Mouse (Mus musculus): ENCODE data around the gene Ppip5k2. TPM values are rescaled to one million over a fixed set of nuclear protein-coding genes. Genes with fewer than 3 reads are reported as not detected.

The Ppip5k2 gene
- polyA plus RNA-seq, 1 experiment from 2014 or later, result 57.4 TPM

GRCm38 (mm10) chr1:97693825-97694224 lies 76.4 kb downstream of the Ppip5k2 start:
- Histone ChIP-seq H3K4me1 (replicated peaks; ENCODE audit: control insufficient read depth, insufficient read depth, low read length) (no peaks in the 10 kb centered on the region), H3K9me3 (ENCODE audit: control insufficient read depth, low read length) (no peaks in the 10 kb centered on the region), H3K4me2 (ENCODE audit: low read length) (no peak overlapping the region), H3K27me3 (replicated peaks; ENCODE audit: control insufficient read depth, insufficient read depth, low read length) (no peaks in the 10 kb centered on the region), H3K4me3 (replicated peaks; ENCODE audit: low read length) (no peak overlapping the region), H3K9ac (replicated peaks; ENCODE audit: low read depth, low read length) (no peak overlapping the region), H3K27ac (ENCODE audit: low read length) (no peak overlapping the region), H3K36me3 (ENCODE audit: control insufficient read depth, insufficient read depth) (no peaks in the 10 kb centered on the region)
- no peak for ATAC-seq

GRCm38 (mm10) chr1:97688756-97689155 lies 81.5 kb downstream of the Ppip5k2 start:
- H3K9ac ChIP-seq (replicated peaks; ENCODE audit: low read depth, low read length), result no peak overlapping the region
- ATAC-seq, result peak; percentile 81
- H3K4me2 ChIP-seq (ENCODE audit: low read length), result no peak overlapping the region
- no peaks in the 10 kb centered on the region for H3K9me3 ChIP-seq (ENCODE audit: control insufficient read depth, low read length)
- no peaks in the 10 kb centered on the region for H3K36me3 ChIP-seq (ENCODE audit: control insufficient read depth, insufficient read depth)
- 9% methylated on average over 3 of the region's 3 CpGs for WGBS
- no peaks in the 10 kb centered on the region for H3K27me3 ChIP-seq (replicated peaks; ENCODE audit: control insufficient read depth, insufficient read depth, low read length)
- no peaks in the 10 kb centered on the region for H3K4me1 ChIP-seq (replicated peaks; ENCODE audit: control insufficient read depth, insufficient read depth, low read length)
- no peak overlapping the region for H3K4me3 ChIP-seq (replicated peaks; ENCODE audit: low read length)
- no peak overlapping the region for H3K27ac ChIP-seq (ENCODE audit: low read length)

- Histone ChIP-seq H3K9me3 (ENCODE audit: control insufficient read depth, low read length) (no peaks in the 10 kb centered on the region), H3K9ac (replicated peaks; ENCODE audit: low read depth, low read length) (no peak overlapping the region), H3K27me3 (replicated peaks; ENCODE audit: control insufficient read depth, insufficient read depth, low read length) (no peaks in the 10 kb centered on the region), H3K4me1 (replicated peaks; ENCODE audit: control insufficient read depth, insufficient read depth, low read length) (no peaks in the 10 kb centered on the region), H3K36me3 (ENCODE audit: control insufficient read depth, insufficient read depth) (no peaks in the 10 kb centered on the region), H3K27ac (ENCODE audit: low read length) (no peak overlapping the region), H3K4me3 (replicated peaks; ENCODE audit: low read length) (no peak overlapping the region), H3K4me2 (ENCODE audit: low read length) (no peak overlapping the region)
- ATAC-seq, result no peak
- WGBS, result 83% methylated on average over 4 of the region's 4 CpGs
Observed at GRCm38 (mm10) chr1:97676526-97677177, 93.6 kb downstream of the Ppip5k2 start.

DNA sequence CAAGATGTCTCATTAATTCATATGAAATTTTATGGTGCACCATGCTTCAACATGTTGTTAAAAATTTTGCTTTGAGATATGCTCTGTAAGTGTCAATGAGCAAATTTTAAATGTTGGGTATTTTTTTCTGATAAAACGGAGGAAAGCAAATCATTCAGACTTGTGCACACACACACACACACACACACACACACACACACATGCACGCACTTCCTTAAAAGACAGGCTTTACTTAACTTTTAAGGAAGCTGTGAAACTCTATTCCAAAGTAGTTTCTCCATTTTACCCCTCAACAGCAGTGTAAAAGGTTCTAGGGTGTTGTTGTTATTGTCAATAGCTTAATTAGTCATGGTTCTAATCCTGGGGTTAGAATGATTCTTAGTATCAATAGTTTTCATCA lies 94.1 kb downstream of the Ppip5k2 start:
- no peak overlapping the region for H3K4me3 ChIP-seq (replicated peaks; ENCODE audit: low read length)
- 57% methylated on average over 2 of the region's 2 CpGs for WGBS
- no peak overlapping the region for H3K4me2 ChIP-seq (ENCODE audit: low read length)
- ATAC-seq, result no peak
- H3K4me1 ChIP-seq (replicated peaks; ENCODE audit: control insufficient read depth, insufficient read depth, low read length), result no peaks in the 10 kb centered on the region
- H3K27ac ChIP-seq (ENCODE audit: low read length), result no peak overlapping the region
- H3K9me3 ChIP-seq (ENCODE audit: control insufficient read depth, low read length), result no peaks in the 10 kb centered on the region
- no peaks in the 10 kb centered on the region for H3K36me3 ChIP-seq (ENCODE audit: control insufficient read depth, insufficient read depth)
- H3K27me3 ChIP-seq (replicated peaks; ENCODE audit: control insufficient read depth, insufficient read depth, low read length), result no peaks in the 10 kb centered on the region
- H3K9ac ChIP-seq (replicated peaks; ENCODE audit: low read depth, low read length), result no peak overlapping the region

DNA sequence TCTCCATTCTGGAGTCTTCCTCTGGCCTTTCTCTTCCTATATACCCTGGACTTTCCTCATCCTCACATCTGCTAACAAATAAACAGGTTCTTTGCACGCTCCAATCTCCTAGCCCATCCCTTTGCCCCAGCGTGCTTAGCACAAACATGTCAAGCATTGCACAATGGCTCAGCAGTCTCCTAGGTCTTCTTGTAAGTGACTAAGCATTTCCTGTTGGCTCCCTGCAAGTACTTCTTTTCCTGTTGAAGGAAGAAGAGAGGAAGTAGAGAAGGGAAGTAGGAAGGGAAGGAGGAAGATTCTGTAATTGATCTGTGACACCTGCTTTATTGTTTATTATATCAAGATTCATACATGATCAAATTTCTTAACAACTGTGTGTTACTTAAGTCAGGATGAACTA lies 97.4 kb downstream of the Ppip5k2 start:
- Histone ChIP-seq H3K27me3 (replicated peaks; ENCODE audit: control insufficient read depth, insufficient read depth, low read length) (no peaks in the 10 kb centered on the region), H3K9ac (replicated peaks; ENCODE audit: low read depth, low read length) (no peak overlapping the region), H3K4me1 (replicated peaks; ENCODE audit: control insufficient read depth, insufficient read depth, low read length) (no peaks in the 10 kb centered on the region), H3K4me2 (ENCODE audit: low read length) (no peak overlapping the region), H3K36me3 (ENCODE audit: control insufficient read depth, insufficient read depth) (no peaks in the 10 kb centered on the region), H3K27ac (ENCODE audit: low read length) (no peak overlapping the region), H3K9me3 (ENCODE audit: control insufficient read depth, low read length) (no peaks in the 10 kb centered on the region), H3K4me3 (replicated peaks; ENCODE audit: low read length) (no peak overlapping the region)
- 72% methylated on average over 2 of the region's 2 CpGs for WGBS
- no peak for ATAC-seq

DNA sequence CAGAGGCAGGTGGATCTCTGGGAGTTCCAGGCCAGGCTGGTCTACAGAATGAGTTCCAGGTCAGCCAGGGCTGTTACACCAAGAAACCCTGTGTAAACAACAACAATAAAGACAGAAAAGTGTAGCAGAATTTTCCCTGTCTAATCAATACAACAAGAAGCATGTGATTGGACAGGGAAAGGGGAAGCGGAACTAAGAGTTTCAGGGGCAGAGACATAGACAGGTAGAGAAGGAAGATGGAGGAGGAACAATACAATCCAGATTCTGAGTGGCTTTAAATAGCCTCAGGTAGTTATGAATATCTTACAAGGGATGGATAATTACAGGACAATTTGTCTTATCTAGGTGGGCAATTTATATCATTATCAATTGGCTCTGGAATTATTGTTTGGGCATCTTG lies 102.9 kb downstream of the Ppip5k2 start:
- Histone ChIP-seq H3K4me2 (ENCODE audit: low read length) (no peak overlapping the region), H3K27me3 (replicated peaks; ENCODE audit: control insufficient read depth, insufficient read depth, low read length) (no peaks in the 10 kb centered on the region), H3K36me3 (ENCODE audit: control insufficient read depth, insufficient read depth) (no peaks in the 10 kb centered on the region), H3K9me3 (ENCODE audit: control insufficient read depth, low read length) (no peaks in the 10 kb centered on the region), H3K4me1 (replicated peaks; ENCODE audit: control insufficient read depth, insufficient read depth, low read length) (peaks cover 3% of the 10 kb centered on the region), H3K9ac (replicated peaks; ENCODE audit: low read depth, low read length) (no peak overlapping the region), H3K27ac (ENCODE audit: low read length) (no peak overlapping the region), H3K4me3 (replicated peaks; ENCODE audit: low read length) (no peak overlapping the region)
- 94% methylated on average over 1 of the region's 1 CpGs for WGBS
- no peak for ATAC-seq

DNA sequence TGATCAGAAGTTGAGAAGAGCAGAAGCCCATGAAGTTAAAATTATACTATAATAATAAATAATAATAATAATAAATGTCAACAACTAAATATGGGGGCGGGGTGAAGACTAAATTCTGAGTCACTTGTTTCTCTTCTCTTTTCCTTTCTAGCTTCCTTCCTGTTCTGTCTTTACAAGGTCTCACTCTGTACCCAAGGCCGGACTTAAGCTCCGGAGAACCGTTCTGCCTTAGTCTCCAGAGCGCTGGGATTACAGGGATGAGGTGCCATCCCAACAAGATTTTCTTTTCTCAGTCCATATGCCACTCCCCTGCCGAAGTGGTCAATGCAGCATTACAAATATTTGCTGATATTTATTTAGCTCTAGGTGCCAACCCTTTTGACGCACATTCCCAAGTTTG lies 107.9 kb downstream of the Ppip5k2 start:
- ATAC-seq, result no peak
- 20% methylated on average over 7 of the region's 7 CpGs for WGBS
- peak overlapping the region; percentile 98 for H3K4me3 ChIP-seq (replicated peaks; ENCODE audit: low read length)
- peak overlapping the region; percentile 99 for H3K27ac ChIP-seq (ENCODE audit: low read length)
- peak overlapping the region; percentile 71 for H3K4me2 ChIP-seq (ENCODE audit: low read length)
- no peaks in the 10 kb centered on the region for H3K27me3 ChIP-seq (replicated peaks; ENCODE audit: control insufficient read depth, insufficient read depth, low read length)
- H3K36me3 ChIP-seq (ENCODE audit: control insufficient read depth, insufficient read depth), result no peaks in the 10 kb centered on the region
- H3K9me3 ChIP-seq (ENCODE audit: control insufficient read depth, low read length), result no peaks in the 10 kb centered on the region
- H3K9ac ChIP-seq (replicated peaks; ENCODE audit: low read depth, low read length), result peak overlapping the region; percentile 87
- peaks cover 28% of the 10 kb centered on the region for H3K4me1 ChIP-seq (replicated peaks; ENCODE audit: control insufficient read depth, insufficient read depth, low read length)

- ATAC-seq, result peak; percentile 94
Observed at GRCm38 (mm10) chr1:97661406-97662241, 108.6 kb downstream of the Ppip5k2 start, which contains the start of gene D1Ertd622e. D1Ertd622e (minus strand) TSS chr1:97662074.

DNA sequence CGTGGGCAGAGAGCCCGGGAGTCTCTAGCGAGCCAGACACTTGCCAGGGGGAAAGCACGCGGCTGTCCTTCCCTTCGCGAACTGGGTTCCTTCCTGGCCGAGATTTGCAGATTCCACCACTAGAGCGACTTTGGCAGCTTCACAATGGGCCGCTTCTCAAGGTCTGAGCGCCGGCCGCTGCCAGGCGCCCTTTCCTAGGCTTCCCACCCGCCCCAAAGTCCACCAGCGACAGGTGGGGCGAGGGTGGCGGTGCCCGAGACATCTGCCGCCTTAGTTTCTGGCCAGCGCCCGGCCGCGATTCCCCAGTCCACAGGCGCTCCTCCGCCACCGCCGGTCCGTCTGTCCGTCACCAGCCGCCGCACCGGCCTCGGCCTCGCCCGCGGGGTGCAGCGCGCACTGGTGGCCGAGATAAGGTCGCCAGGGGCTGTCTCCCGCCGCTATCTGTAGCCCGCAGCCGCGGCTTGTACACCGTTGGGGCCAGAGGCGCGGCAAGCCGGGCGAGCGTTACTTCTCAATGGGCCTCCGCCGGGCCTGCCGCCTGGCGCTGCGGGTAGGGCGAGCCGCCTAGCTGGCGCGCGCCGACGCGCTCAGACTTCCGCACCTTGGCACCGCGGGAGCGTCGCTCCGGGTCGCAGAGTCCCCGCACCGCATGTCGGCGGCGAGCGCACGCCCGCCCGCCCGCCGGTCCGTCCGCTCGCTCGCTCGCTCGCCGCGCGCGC lies 109.4 kb downstream of the Ppip5k2 start:
- under 1% methylated on average over 90 of the region's 93 CpGs for WGBS

More at GRCm38 (mm10) chr1:97661406-97662241, 108.6 kb downstream of the Ppip5k2 start, which contains the start of gene D1Ertd622e:
- H3K4me1 ChIP-seq (replicated peaks; ENCODE audit: control insufficient read depth, insufficient read depth, low read length), result peaks cover 30% of the 10 kb centered on the region
- no peaks in the 10 kb centered on the region for H3K27me3 ChIP-seq (replicated peaks; ENCODE audit: control insufficient read depth, insufficient read depth, low read length)
- H3K9me3 ChIP-seq (ENCODE audit: control insufficient read depth, low read length), result no peaks in the 10 kb centered on the region
- peak within 1 kb of the TSS; percentile 98 for H3K4me3 ChIP-seq (replicated peaks; ENCODE audit: low read length)
- H3K9ac ChIP-seq (replicated peaks; ENCODE audit: low read depth, low read length), result peak within 1 kb of the TSS; percentile 87
- H3K4me2 ChIP-seq (ENCODE audit: low read length), result peak within 1 kb of the TSS; percentile 71
- no peaks in the 10 kb centered on the region for H3K36me3 ChIP-seq (ENCODE audit: control insufficient read depth, insufficient read depth)
- 0% methylated on average over 63 of the region's 106 CpGs for WGBS
- peak within 1 kb of the TSS; percentile 99 for H3K27ac ChIP-seq (ENCODE audit: low read length)

More for the DNA sequence above, 109.4 kb downstream of the Ppip5k2 start:
- no peaks in the 10 kb centered on the region for H3K36me3 ChIP-seq (ENCODE audit: control insufficient read depth, insufficient read depth)
- H3K4me2 ChIP-seq (ENCODE audit: low read length), result peak overlapping the region; percentile 71
- peaks cover 33% of the 10 kb centered on the region for H3K4me1 ChIP-seq (replicated peaks; ENCODE audit: control insufficient read depth, insufficient read depth, low read length)
- H3K4me3 ChIP-seq (replicated peaks; ENCODE audit: low read length), result peak overlapping the region; percentile 98
- peak; percentile 64 for ATAC-seq
- no peaks in the 10 kb centered on the region for H3K27me3 ChIP-seq (replicated peaks; ENCODE audit: control insufficient read depth, insufficient read depth, low read length)
- H3K9ac ChIP-seq (replicated peaks; ENCODE audit: low read depth, low read length), result peak overlapping the region; percentile 87
- H3K9me3 ChIP-seq (ENCODE audit: control insufficient read depth, low read length), result no peaks in the 10 kb centered on the region
- peak overlapping the region; percentile 99 for H3K27ac ChIP-seq (ENCODE audit: low read length)
